Mouse (Mus musculus) 3T3-L1 (cell line): ENCODE measurements at regions not wholly inside any gene's neighbourhood (a gene's known extent, or its start where the extent isn't known, plus 50 kb on each side); places are given as distances from the start of the nearest gene placed in this dataset.

Source experiments
- DNase-seq: peaks from one replicate; pipeline ENCODE4 v3.0.0-alpha.2; 2015; ENCODE audit warnings: low read depth, low spot score

- DNase-seq: no peak
Measured at GRCm38 (mm10) chr14:58208401-58208800, 138.1 kb downstream of the Fgf9 start.

- no peak for DNase-seq
Measured at GRCm38 (mm10) chr14:58202607-58203295, 132.4 kb downstream of the Fgf9 start.

DNA sequence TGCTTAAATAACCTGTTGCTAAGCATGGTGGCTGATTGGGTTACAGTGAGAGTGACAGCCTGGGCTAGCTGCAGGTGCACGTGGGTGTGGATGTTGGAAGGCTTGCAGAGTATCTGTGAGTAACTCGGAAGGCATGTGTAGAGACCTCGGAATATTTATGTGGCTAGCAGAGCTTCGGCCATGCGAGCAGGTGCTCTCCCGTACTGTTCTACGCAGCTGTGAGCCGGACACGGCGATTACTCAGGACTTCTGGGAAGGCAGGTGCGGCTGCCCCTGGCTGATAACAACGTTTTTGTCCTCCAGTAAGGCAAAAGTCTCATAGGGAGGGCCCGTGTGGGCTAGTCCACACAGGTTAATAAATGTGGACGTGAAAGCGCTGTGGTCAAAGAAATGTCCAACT lies 119.6 kb downstream of the Fgf9 start:
- no peak for DNase-seq

DNA sequence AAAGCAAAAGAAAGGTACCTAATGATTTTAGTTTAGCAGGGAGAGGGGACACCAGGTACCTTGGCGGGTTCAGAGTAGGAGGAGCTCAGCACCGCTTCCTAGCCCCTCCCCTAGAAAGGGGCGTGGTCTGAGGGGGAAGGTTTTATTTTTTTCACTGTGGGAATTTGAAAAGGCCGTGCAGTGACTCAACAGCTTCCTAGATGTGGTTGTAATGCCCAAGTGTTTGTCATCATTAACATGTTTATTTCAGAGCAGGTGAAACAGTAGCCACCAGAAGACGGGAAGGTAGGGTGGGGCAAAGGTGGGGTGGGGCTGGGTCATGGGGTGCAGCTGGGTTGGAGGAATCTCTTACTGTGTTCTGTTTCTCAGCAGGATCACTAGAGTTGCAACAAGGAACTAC lies 112.5 kb downstream of the Fgf9 start:
- no peak for DNase-seq

- DNase-seq: no peak
Measured at GRCm38 (mm10) chr14:58180724-58181123, 110.4 kb downstream of the Fgf9 start.

- DNase-seq: no peak
Measured at GRCm38 (mm10) chr14:58175651-58176363, 105.5 kb downstream of the Fgf9 start.

DNA sequence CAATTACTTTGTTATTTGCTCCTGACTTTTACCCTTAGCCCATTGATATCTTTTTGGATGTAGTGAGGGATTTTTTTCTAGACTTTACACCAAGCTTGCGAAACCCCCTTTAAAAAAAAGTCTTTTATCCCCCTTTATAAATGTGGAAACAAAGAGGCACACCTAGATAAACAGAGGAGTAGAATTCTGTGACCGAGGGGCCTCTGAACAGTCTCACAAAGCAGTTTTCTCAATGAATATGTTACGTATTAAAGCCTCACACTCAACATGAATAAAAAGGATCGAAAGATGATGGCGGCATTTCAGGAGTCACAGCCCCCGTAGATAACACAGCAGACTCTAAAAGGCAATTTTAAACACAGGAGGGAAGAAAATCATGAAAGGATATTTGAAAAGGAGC lies 104.2 kb downstream of the Fgf9 start:
- DNase-seq: no peak

- no peak for DNase-seq
Measured at GRCm38 (mm10) chr14:58168920-58169319, 98.6 kb downstream of the Fgf9 start.
